Mouse (Mus musculus): ENCODE data around the gene Mettl24.
"Not testable (repeated sequence)": the region's sequence is repeated elsewhere in the genome, so short reads cannot be mapped to it uniquely, and the experiment has no call there.

Gene Mettl24

GRCm38 (mm10) chr10:40737274-40738112, 54.4 kb downstream of the Mettl24 start:
- no peak for DNase-seq (ENCODE audit: low spot score in 2 of 2)

- no peak for DNase-seq (ENCODE audit: low spot score in 2 of 2)
Observed at GRCm38 (mm10) chr10:40740696-40741095, 57.6 kb downstream of the Mettl24 start.

GRCm38 (mm10) chr10:40750293-40751047, 67.4 kb downstream of the Mettl24 start:
- no peak for DNase-seq (ENCODE audit: low spot score in 2 of 2)

- DNase-seq (ENCODE audit: low spot score in 2 of 2), result no peak
Observed at GRCm38 (mm10) chr10:40751157-40751556, 68.1 kb downstream of the Mettl24 start.

- no peak for DNase-seq (ENCODE audit: low spot score in 2 of 2)
Observed at GRCm38 (mm10) chr10:40753036-40753435, 70.0 kb downstream of the Mettl24 start.

GRCm38 (mm10) chr10:40758171-40759010, 75.3 kb downstream of the Mettl24 start:
- DNase-seq (ENCODE audit: low spot score in 2 of 2), result no peak

- DNase-seq (ENCODE audit: low spot score in 2 of 2), result not testable (repeated sequence)
Observed at GRCm38 (mm10) chr10:40759391-40760194, 76.5 kb downstream of the Mettl24 start.

GRCm38 (mm10) chr10:40760195-40761009, 77.3 kb downstream of the Mettl24 start:
- no peak for DNase-seq (ENCODE audit: low spot score in 2 of 2)

GRCm38 (mm10) chr10:40761010-40761752, 78.1 kb downstream of the Mettl24 start:
- no peak for DNase-seq (ENCODE audit: low spot score in 2 of 2)

GRCm38 (mm10) chr10:40762624-40763023, 79.5 kb downstream of the Mettl24 start:
- DNase-seq (ENCODE audit: low spot score in 2 of 2), result no peak

- DNase-seq (ENCODE audit: low spot score in 2 of 2), result no peak
Observed at GRCm38 (mm10) chr10:40763084-40763720, 80.1 kb downstream of the Mettl24 start.

GRCm38 (mm10) chr10:40772266-40772665, 89.2 kb downstream of the Mettl24 start:
- DNase-seq (ENCODE audit: low spot score in 2 of 2), result no peak

GRCm38 (mm10) chr10:40775151-40775550, 92.1 kb downstream of the Mettl24 start:
- no peak for DNase-seq (ENCODE audit: low spot score in 2 of 2)

- DNase-seq (ENCODE audit: low spot score in 2 of 2), result no peak
Observed at GRCm38 (mm10) chr10:40775655-40776054, 92.6 kb downstream of the Mettl24 start.

GRCm38 (mm10) chr10:40777171-40777570, 94.1 kb downstream of the Mettl24 start:
- no peak for DNase-seq (ENCODE audit: low spot score in 2 of 2)

GRCm38 (mm10) chr10:40778472-40778871, 95.4 kb downstream of the Mettl24 start:
- DNase-seq (ENCODE audit: low spot score in 2 of 2), result no peak

- no peak for DNase-seq (ENCODE audit: low spot score in 2 of 2)
Observed at GRCm38 (mm10) chr10:40790406-40790805, 107.3 kb downstream of the Mettl24 start.

- no peak for DNase-seq (ENCODE audit: low spot score in 2 of 2)
Observed at GRCm38 (mm10) chr10:40792115-40792514, 109.0 kb downstream of the Mettl24 start.

- no peak for DNase-seq (ENCODE audit: low spot score in 2 of 2)
Observed at GRCm38 (mm10) chr10:40805221-40805620, 122.1 kb downstream of the Mettl24 start.
